Comparison of ENCODE assay signal across 24 mouse cellular contexts in genomic region chr12:79575041-79575541, GRCm38 (mm10).
DNase-seq lines count a peak whose midpoint lies in the region; ATAC-seq and TF ChIP-seq lines count a peak whose summit lies in the region.
"Had no signal": no experiment of that assay in that cellular context is flagged by ENCODE, and none has a peak within 500 bp of the region (broad histone marks: within the 10 kb centered on the region; RNA-seq: fewer than 3 reads in every experiment).

No protein-coding gene starts in this region.

- no peak for TF ChIP-seq POLR2A in kidney, adult 2 months (IDR thresholded peaks at IDR 0.05; ENCODE audit: low read depth, low read length)

- no peak for DNase-seq in intestine, embryonic 14.5 days (ENCODE audit: low spot score)
- DNase-seq in kidney, postnatal 0 days (ENCODE audit: low spot score): no peak
- no peak for DNase-seq in kidney, adult 2 months
- no peak for DNase-seq in stomach, postnatal 0 days (ENCODE audit: low spot score)
- no peak for DNase-seq in cerebellum, adult 18-20 months
- DNase-seq in heart, postnatal 4 days: no peak
- DNase-seq: adrenal gland, adult 8-10 months; adrenal gland, postnatal 36 days; cerebellum, adult 8-10 months; cerebellum, postnatal 14 days; embryo, embryonic 11 days; gastrocnemius, postnatal 36 days; heart, adult 11 months; heart, postnatal 36 days had no signal

- H3K9me3 ChIP-seq in intestine, embryonic 14.5 days (ENCODE audit: control insufficient read depth, low read length): 0 out of 2 replicates have a peak, but pooled peaks cover 5% of the 10 kb centered on the region
- H3K9me3 ChIP-seq in intestine, embryonic 15.5 days: no peaks in the 10 kb centered on the region
- H3K9me3 ChIP-seq in kidney, postnatal 0 days (replicated peaks; ENCODE audit: low read length): no peaks in the 10 kb centered on the region
- peaks cover 3% of the 10 kb centered on the region; the same call in 1 of the 2 replicates for H3K9me3 ChIP-seq in stomach, embryonic 14.5 days (ENCODE audit: control insufficient read depth, low read depth, low read length)
- H3K9me3 ChIP-seq in stomach, postnatal 0 days (ENCODE audit: control insufficient read depth, low read length): no peaks in the 10 kb centered on the region
- H3K9me3 ChIP-seq: embryonic facial prominence, embryonic 12.5 days; forebrain, embryonic 15.5 days; hindbrain, embryonic 12.5 days had no signal

- H3K27ac ChIP-seq in intestine, embryonic 14.5 days (ENCODE audit: low read depth): peak overlapping the region; percentile 22; the same call in 1 of the 2 replicates
- no peak overlapping the region for H3K27ac ChIP-seq in intestine, embryonic 15.5 days
- H3K27ac ChIP-seq in kidney, postnatal 0 days: 0 out of 2 replicates have a peak overlapping the region, but pooled peaks have one; percentile 50
- H3K27ac ChIP-seq in kidney, adult 2 months (ENCODE audit: insufficient read depth, low read depth, low read length): no peak overlapping the region
- H3K27ac ChIP-seq in stomach, embryonic 14.5 days (ENCODE audit: low read length): peak overlapping the region; percentile 7; the same call in 1 of the 2 replicates
- no peak overlapping the region for H3K27ac ChIP-seq in stomach, postnatal 0 days (replicated peaks)
- H3K27ac ChIP-seq: embryonic facial prominence, embryonic 12.5 days; forebrain, embryonic 15.5 days; heart, embryonic 13.5 days; hindbrain, embryonic 12.5 days had no signal

- no peaks in the 10 kb centered on the region for H3K4me1 ChIP-seq in intestine, embryonic 14.5 days (replicated peaks; ENCODE audit: control insufficient read depth, insufficient read depth, low read length)
- H3K4me1 ChIP-seq in intestine, embryonic 15.5 days (replicated peaks): no peaks in the 10 kb centered on the region
- no peaks in the 10 kb centered on the region for H3K4me1 ChIP-seq in kidney, postnatal 0 days (replicated peaks; ENCODE audit: insufficient read depth, low read length)
- no peaks in the 10 kb centered on the region for H3K4me1 ChIP-seq in kidney, adult 2 months (ENCODE audit: control insufficient read depth, insufficient read depth, low read length)
- H3K4me1 ChIP-seq in stomach, embryonic 14.5 days (ENCODE audit: control insufficient read depth, insufficient read depth, low read length): no peaks in the 10 kb centered on the region
- no peaks in the 10 kb centered on the region for H3K4me1 ChIP-seq in stomach, postnatal 0 days (replicated peaks; ENCODE audit: control insufficient read depth, insufficient read depth)
- H3K4me1 ChIP-seq: embryonic facial prominence, embryonic 12.5 days; forebrain, embryonic 15.5 days; heart, embryonic 13.5 days; hindbrain, embryonic 12.5 days had no signal

- H3K9ac ChIP-seq in intestine, embryonic 14.5 days (ENCODE audit: low read length): no peak overlapping the region
- no peak overlapping the region for H3K9ac ChIP-seq in intestine, embryonic 15.5 days
- H3K9ac ChIP-seq in kidney, postnatal 0 days (ENCODE audit: low read depth, low read length): no peak overlapping the region
- H3K9ac ChIP-seq in stomach, embryonic 14.5 days (replicated peaks; ENCODE audit: low read depth, low read length): no peak overlapping the region
- no peak overlapping the region for H3K9ac ChIP-seq in stomach, postnatal 0 days (ENCODE audit: low read length)
- H3K9ac ChIP-seq: embryonic facial prominence, embryonic 12.5 days; forebrain, embryonic 15.5 days; heart, embryonic 13.5 days; hindbrain, embryonic 12.5 days had no signal

- ATAC-seq in intestine, embryonic 14.5 days (replicated peaks; ENCODE audit: low FRiP score, low TSS enrichment, low read depth): no peak
- ATAC-seq in intestine, embryonic 15.5 days: no peak
- ATAC-seq in kidney, postnatal 0 days (replicated peaks; ENCODE audit: low FRiP score, low read depth): 0 out of 2 replicates have a peak, but pooled peaks have one; percentile 33
- no peak for ATAC-seq in stomach, embryonic 14.5 days (ENCODE audit: insufficient number of reproducible peaks, insufficient read depth, low FRiP score, low read depth)
- ATAC-seq in stomach, postnatal 0 days (ENCODE audit: low FRiP score, low TSS enrichment): no peak
- ATAC-seq: forebrain, embryonic 15.5 days; hindbrain, embryonic 16.5 days had no signal

- H3K4me3 ChIP-seq in intestine, embryonic 14.5 days (ENCODE audit: low read depth, low read length): no peak overlapping the region
- H3K4me3 ChIP-seq in intestine, embryonic 15.5 days (replicated peaks): no peak overlapping the region
- no peak overlapping the region for H3K4me3 ChIP-seq in kidney, postnatal 0 days (replicated peaks; ENCODE audit: low read depth, low read length)
- no peak overlapping the region for H3K4me3 ChIP-seq in kidney, adult 2 months (ENCODE audit: insufficient read depth, low read depth, low read length)
- no peak overlapping the region for H3K4me3 ChIP-seq in stomach, embryonic 14.5 days (ENCODE audit: low read depth, low read length)
- H3K4me3 ChIP-seq in stomach, postnatal 0 days (ENCODE audit: low read depth, low read length): no peak overlapping the region
- H3K4me3 ChIP-seq: embryonic facial prominence, embryonic 12.5 days; erythroblast, embryonic 14.5 days; forebrain, embryonic 10.5 days; forebrain, embryonic 15.5 days; heart, embryonic 13.5 days; hindbrain, embryonic 12.5 days had no signal

- no peak for TF ChIP-seq EP300 in stomach, postnatal 0 days (optimal IDR thresholded peaks at IDR 0.05)

- no peaks in the 10 kb centered on the region for H3K27me3 ChIP-seq in intestine, embryonic 14.5 days (replicated peaks; ENCODE audit: control insufficient read depth, insufficient read depth, low read length)
- no peaks in the 10 kb centered on the region for H3K27me3 ChIP-seq in intestine, embryonic 15.5 days (replicated peaks)
- H3K27me3 ChIP-seq in kidney, postnatal 0 days (ENCODE audit: insufficient read depth, low read length): no peaks in the 10 kb centered on the region
- no peaks in the 10 kb centered on the region for H3K27me3 ChIP-seq in kidney, adult 2 months (replicated peaks; ENCODE audit: control insufficient read depth, insufficient read depth, low read length)
- H3K27me3 ChIP-seq in stomach, embryonic 14.5 days (ENCODE audit: control insufficient read depth, insufficient read depth, low read length): no peaks in the 10 kb centered on the region
- no peaks in the 10 kb centered on the region for H3K27me3 ChIP-seq in stomach, postnatal 0 days (ENCODE audit: control insufficient read depth, insufficient read depth, low read length)
- H3K27me3 ChIP-seq: CH12.LX; embryonic facial prominence, embryonic 12.5 days; forebrain, embryonic 15.5 days; heart, embryonic 13.5 days; hindbrain, embryonic 12.5 days had no signal

- 81% methylated on average over 7 of the region's 7 CpGs for WGBS in intestine, embryonic 14.5 days
- 83% methylated on average over 7 of the region's 7 CpGs for WGBS in intestine, embryonic 15.5 days
- WGBS in kidney, postnatal 0 days: 45% methylated on average over 7 of the region's 7 CpGs
- WGBS in kidney, adult 2 months: 77% methylated on average over 7 of the region's 7 CpGs
- 72% methylated on average over 7 of the region's 7 CpGs for WGBS in stomach, embryonic 14.5 days
- WGBS in stomach, postnatal 0 days: 81% methylated on average over 7 of the region's 7 CpGs

- no peak for TF ChIP-seq CTCF in kidney, postnatal 0 days (IDR thresholded peaks at IDR 0.05; ENCODE audit: low read depth)
- TF ChIP-seq CTCF in kidney, adult 2 months (conservative IDR thresholded peaks at IDR 0.05; ENCODE audit: insufficient read depth, insufficient read length, low read depth, low read length): no peak
- TF ChIP-seq CTCF in stomach, postnatal 0 days (IDR thresholded peaks at IDR 0.05; ENCODE audit: low read depth): no peak

- H3K36me3 ChIP-seq in intestine, embryonic 14.5 days (ENCODE audit: control insufficient read depth, insufficient read depth, low read length): no peaks in the 10 kb centered on the region
- H3K36me3 ChIP-seq in intestine, embryonic 15.5 days: no peaks in the 10 kb centered on the region
- H3K36me3 ChIP-seq in kidney, postnatal 0 days (ENCODE audit: insufficient read depth, low read length): no peaks in the 10 kb centered on the region
- no peaks in the 10 kb centered on the region for H3K36me3 ChIP-seq in kidney, adult 2 months (ENCODE audit: control insufficient read depth, insufficient read depth, low read length)
- no peaks in the 10 kb centered on the region for H3K36me3 ChIP-seq in stomach, embryonic 14.5 days (ENCODE audit: control insufficient read depth, insufficient read depth, low read length)
- H3K36me3 ChIP-seq in stomach, postnatal 0 days (ENCODE audit: control insufficient read depth, insufficient read depth, low read length): no peaks in the 10 kb centered on the region
- H3K36me3 ChIP-seq: embryonic facial prominence, embryonic 12.5 days; forebrain, embryonic 10.5 days; forebrain, embryonic 15.5 days; hindbrain, embryonic 12.5 days had no signal

- no peak overlapping the region for H3K4me2 ChIP-seq in intestine, embryonic 14.5 days (ENCODE audit: low read length)
- no peak overlapping the region for H3K4me2 ChIP-seq in intestine, embryonic 15.5 days (replicated peaks)
- no peak overlapping the region for H3K4me2 ChIP-seq in kidney, postnatal 0 days (ENCODE audit: low read length)
- H3K4me2 ChIP-seq in stomach, embryonic 14.5 days (replicated peaks; ENCODE audit: low read depth, low read length): no peak overlapping the region
- no peak overlapping the region for H3K4me2 ChIP-seq in stomach, postnatal 0 days (replicated peaks; ENCODE audit: low read depth)
- H3K4me2 ChIP-seq: embryonic facial prominence, embryonic 12.5 days; forebrain, embryonic 15.5 days; heart, embryonic 13.5 days; hindbrain, embryonic 12.5 days had no signal

Comparison
In these comparisons a context has a peak if more than half of its experiments do, and no peak if none do; other contexts are left out.
1. H3K27ac ChIP-seq: peak in intestine, embryonic 14.5 days (single experiment), kidney, postnatal 0 days (single experiment) and stomach, embryonic 14.5 days (single experiment); none in intestine, embryonic 15.5 days (single experiment), kidney, adult 2 months (single experiment) and stomach, postnatal 0 days (single experiment).